Mouse (Mus musculus): ENCODE results near the gene Padi2.

- TF ChIP-seq CTCF (IDR thresholded peaks at IDR 0.05; ENCODE audit: borderline replicate concordance, insufficient read depth, low read length) (no peak), POLR2A (IDR thresholded peaks at IDR 0.05; ENCODE audit: low read depth, low read length) (no peak)
Observed at GRCm38 (mm10) chr4:140963941-140964597, 57.9 kb downstream of the Padi2 start.
